Mouse (Mus musculus) natural killer cell, adult 2 months (primary cell): ENCODE results near the gene Cnppd1.

Experiments used
- DNase-seq, 2 experiments: peaks; one replicate each; pipeline ENCODE4 v3.0.0; 2022; ENCODE audit warnings: low spot score in 2 of 2

Gene Cnppd1

GRCm38 (mm10) chr1:75147411-75148135 is 5.1 kb upstream of the Cnppd1 start:
- DNase-seq, result no peak

GRCm38 (mm10) chr1:75145589-75145988 is 3.1 kb upstream of the Cnppd1 start:
- no peak for DNase-seq

GRCm38 (mm10) chr1:75141486-75142190 is 873 bp downstream of the Cnppd1 start:
- peak; percentile 68 to 69 for DNase-seq

DNA sequence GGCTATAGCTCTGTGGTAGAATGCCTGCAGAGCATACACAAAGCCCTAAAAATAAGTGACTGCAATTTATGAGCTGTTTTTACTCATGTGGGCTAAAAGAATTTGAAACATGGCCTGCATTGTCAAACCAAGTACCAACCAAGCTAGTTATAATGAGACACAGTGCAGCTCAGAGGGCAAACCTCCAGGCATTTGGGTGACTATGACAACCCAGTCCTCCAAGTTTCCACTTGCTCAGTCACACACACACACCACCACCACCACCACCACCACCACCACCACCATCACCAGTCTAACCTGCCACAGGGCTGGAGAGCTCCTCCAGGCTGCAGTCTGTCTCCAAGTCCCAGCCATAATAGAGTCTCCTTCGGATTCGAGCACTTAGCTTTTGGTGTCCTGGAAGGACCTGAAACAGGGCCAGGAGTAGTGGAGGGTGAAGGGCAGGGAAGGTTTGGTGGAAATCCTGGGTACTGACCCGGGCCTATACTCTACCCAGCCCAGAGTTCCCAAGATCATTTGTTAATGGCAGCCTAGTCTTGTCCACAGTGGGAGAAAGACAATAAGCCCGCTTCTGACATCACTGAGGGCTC is 1.8 kb downstream of the Cnppd1 start:
- no peak for DNase-seq

DNA sequence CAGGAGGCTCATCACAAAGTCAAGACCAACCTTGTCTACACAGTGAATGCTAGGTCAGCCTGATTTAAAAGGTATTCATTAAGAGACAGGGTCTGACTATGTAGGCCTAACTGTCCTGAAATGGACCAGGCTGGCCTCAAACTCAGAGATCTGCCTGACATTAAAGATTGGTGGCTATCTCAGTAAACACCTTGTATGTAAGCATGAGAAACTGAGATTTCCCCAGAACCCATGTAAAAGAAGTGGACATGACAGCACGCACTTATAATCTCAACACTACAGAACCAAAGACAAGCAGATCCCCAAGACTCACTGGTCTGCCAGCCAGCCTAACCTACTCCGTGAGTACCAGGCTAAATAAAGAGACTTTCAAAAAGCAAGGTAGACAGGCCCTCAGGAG is 4.1 kb downstream of the Cnppd1 start:
- DNase-seq, result no peak

GRCm38 (mm10) chr1:75136730-75137129 is 5.8 kb downstream of the Cnppd1 start:
- DNase-seq, result no peak

GRCm38 (mm10) chr1:75136293-75136692 is 6.2 kb downstream of the Cnppd1 start:
- DNase-seq, result no peak

GRCm38 (mm10) chr1:75133421-75134207 is 8.9 kb downstream of the Cnppd1 start, which contains the start of gene Slc23a3:
Gene Slc23a3, minus strand, starts transcription at chr1:75133890.
- no peak for DNase-seq

GRCm38 (mm10) chr1:75128641-75129040 is 13.9 kb downstream of the Cnppd1 start:
- no peak for DNase-seq

DNA sequence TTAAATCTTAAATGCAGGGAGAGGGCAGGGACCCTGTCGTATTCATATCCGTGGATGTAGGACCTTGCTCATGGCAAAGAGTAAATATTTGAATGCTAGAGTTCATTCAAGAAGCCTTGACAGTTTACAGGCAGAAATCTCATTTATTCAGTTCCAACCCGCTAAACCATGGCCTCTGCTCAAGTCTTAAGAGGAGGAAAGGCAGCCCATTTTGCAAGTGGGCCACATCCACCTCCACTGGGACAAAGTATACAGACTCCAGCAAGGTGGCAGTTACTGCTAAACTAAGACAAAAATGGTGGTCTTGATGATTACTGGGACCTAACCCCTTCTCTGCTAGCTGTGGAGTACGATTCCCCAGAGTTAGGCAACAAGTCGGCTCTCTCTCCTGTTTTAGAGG is 17.1 kb downstream of the Cnppd1 start:
- no peak for DNase-seq

DNA sequence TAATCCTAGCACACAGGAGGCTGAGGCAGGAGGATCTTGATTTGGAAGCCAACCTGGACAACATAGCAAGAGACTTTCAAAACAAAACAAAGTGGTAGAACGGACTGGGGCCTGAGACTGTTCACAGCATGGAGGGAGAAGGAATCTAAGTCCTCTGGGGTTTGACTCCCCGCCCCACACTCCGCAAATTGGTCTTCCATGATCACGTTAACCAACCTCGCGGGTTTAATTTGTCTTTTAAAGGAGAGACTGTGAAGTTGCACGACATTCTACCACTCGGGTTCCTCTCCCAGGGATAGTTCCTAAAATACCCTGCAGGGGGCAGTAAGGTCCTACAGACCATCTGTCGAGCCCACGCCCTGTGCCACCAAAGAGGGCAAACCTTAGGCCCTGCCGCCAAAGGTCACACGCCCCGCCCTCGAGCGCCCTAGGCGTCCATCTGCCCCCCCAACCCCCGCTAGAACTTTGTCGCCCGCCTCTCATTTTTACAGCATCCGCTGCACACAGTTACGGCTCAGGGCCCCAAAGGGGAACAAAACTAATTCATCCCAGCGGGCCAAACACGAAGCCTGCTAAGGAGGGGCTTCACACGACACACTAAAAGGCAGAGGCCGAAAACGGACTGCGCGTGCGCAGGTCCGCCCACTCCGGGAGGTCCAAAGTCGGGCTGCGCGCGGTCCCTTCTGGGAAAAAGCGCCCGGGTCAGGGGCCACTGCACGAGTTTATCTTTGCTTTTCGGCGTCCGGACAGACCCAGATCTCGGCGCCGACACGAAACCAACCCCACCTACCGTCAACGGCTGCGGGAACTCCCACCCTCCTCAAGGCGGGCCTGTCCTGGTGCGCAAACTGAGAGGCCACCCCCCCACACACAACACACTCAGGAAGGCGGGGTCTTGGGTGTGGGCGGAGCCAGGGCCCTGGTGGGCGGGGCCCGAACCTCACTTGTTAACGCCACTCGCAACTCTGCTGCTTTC is 17.9 kb downstream of the Cnppd1 start, which contains the start of gene Nhej1:
Nhej1 (minus strand) TSS at position 855 of the 976 bp plus-strand sequence.
- DNase-seq, result peak; percentile 92 to 93

GRCm38 (mm10) chr1:75122211-75122610 is 20.3 kb downstream of the Cnppd1 start:
- peak in 1 of 2 experiments; percentile 33 for DNase-seq
